Mouse (Mus musculus): ENCODE measurements at regions not wholly inside any gene's neighbourhood (a gene's known extent, or its start where the extent isn't known, plus 50 kb on each side); places are given as distances from the start of the nearest gene placed in this dataset.

DNA sequence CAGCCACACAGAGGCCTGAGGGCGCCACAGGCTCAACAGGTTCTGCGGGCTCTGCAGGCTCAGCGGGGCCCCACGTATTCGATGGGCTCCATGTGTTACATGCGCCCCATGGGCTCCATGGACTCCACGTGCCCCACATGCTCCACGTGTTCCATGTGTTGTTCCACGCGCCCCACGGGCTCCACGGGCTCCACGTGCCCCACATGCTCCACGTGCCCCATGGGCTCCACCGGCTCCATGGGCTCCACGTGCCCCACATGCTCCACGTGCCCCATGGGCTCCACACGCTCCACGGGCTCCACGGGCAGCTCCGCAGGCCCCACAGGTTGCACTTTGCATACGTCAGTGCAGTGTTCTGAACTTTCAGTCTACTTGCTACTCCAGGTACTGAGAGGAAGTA lies 114.0 kb upstream of the Map1b start:
- H3K36me3 ChIP-seq: no peaks in the 10 kb centered on the region
- 85% methylated on average over 22 of the region's 22 CpGs for WGBS (ENCODE audit: insufficient replicate concordance)

GRCm38 (mm10) chr13:99625196-99625595 lies 108.9 kb upstream of the Map1b start:
- H3K9me3 ChIP-seq (replicated peaks): no peaks in the 10 kb centered on the region
- WGBS (ENCODE audit: insufficient replicate concordance): 60% methylated on average over 4 of the region's 4 CpGs
- no peak for DNase-seq
- H3K4me1 ChIP-seq (replicated peaks): no peaks in the 10 kb centered on the region
- ATAC-seq (ENCODE audit: low read depth): no peak
- no peak overlapping the region for H3K27ac ChIP-seq
- H3K27me3 ChIP-seq: no peaks in the 10 kb centered on the region
- no peak overlapping the region for H3K9ac ChIP-seq
- H3K4me2 ChIP-seq: no peak overlapping the region
- no peak overlapping the region for H3K4me3 ChIP-seq (replicated peaks)
- no peaks in the 10 kb centered on the region for H3K36me3 ChIP-seq

More for the DNA sequence above, 114.0 kb upstream of the Map1b start:
- Histone ChIP-seq H3K4me3 (replicated peaks) (no peak overlapping the region), H3K9me3 (replicated peaks) (no peaks in the 10 kb centered on the region), H3K27me3 (no peaks in the 10 kb centered on the region), H3K9ac (no peak overlapping the region), H3K4me2 (no peak overlapping the region), H3K4me1 (replicated peaks) (no peaks in the 10 kb centered on the region), H3K27ac (no peak overlapping the region)
- ATAC-seq (ENCODE audit: low read depth): no peak
- no peak for DNase-seq

DNA sequence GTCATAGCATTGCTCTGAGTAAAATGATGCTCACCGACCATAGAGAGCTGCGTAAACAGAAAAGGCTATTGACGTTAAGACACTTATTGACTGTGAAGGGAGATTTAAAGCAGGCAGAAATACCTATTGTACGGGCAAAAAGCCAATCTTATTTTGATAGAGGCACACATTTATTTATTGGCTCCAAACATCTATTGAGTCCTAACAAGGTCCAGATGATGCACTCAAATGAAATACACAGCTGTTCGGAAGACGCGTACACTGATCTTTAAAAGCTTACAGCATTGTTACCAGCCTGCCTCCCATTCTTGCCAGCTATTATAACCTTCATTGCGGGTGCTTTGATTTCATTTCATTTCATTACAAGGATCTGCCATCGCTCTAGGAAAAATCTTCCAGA lies 102.0 kb upstream of the Map1b start:
- Histone ChIP-seq H3K36me3 (no peaks in the 10 kb centered on the region), H3K27ac (no peak overlapping the region), H3K9me3 (replicated peaks) (no peaks in the 10 kb centered on the region), H3K4me1 (replicated peaks) (no peaks in the 10 kb centered on the region), H3K4me3 (replicated peaks) (no peak overlapping the region), H3K27me3 (no peaks in the 10 kb centered on the region), H3K9ac (no peak overlapping the region), H3K4me2 (no peak overlapping the region)
- DNase-seq (no peak), ATAC-seq (ENCODE audit: low read depth) (no peak)
- 75% methylated on average over 9 of the region's 9 CpGs for WGBS (ENCODE audit: insufficient replicate concordance)

GRCm38 (mm10) chr13:99617457-99617856 lies 101.1 kb upstream of the Map1b start:
- WGBS (ENCODE audit: insufficient replicate concordance): 64% methylated on average over 5 of the region's 5 CpGs
- H3K4me3 ChIP-seq (replicated peaks): no peak overlapping the region
- no peak overlapping the region for H3K27ac ChIP-seq
- ATAC-seq (ENCODE audit: low read depth): no peak
- no peaks in the 10 kb centered on the region for H3K4me1 ChIP-seq (replicated peaks)
- H3K27me3 ChIP-seq: no peaks in the 10 kb centered on the region
- H3K4me2 ChIP-seq: no peak overlapping the region
- H3K9me3 ChIP-seq (replicated peaks): no peaks in the 10 kb centered on the region
- no peak overlapping the region for H3K9ac ChIP-seq
- no peaks in the 10 kb centered on the region for H3K36me3 ChIP-seq
- no peak for DNase-seq

DNA sequence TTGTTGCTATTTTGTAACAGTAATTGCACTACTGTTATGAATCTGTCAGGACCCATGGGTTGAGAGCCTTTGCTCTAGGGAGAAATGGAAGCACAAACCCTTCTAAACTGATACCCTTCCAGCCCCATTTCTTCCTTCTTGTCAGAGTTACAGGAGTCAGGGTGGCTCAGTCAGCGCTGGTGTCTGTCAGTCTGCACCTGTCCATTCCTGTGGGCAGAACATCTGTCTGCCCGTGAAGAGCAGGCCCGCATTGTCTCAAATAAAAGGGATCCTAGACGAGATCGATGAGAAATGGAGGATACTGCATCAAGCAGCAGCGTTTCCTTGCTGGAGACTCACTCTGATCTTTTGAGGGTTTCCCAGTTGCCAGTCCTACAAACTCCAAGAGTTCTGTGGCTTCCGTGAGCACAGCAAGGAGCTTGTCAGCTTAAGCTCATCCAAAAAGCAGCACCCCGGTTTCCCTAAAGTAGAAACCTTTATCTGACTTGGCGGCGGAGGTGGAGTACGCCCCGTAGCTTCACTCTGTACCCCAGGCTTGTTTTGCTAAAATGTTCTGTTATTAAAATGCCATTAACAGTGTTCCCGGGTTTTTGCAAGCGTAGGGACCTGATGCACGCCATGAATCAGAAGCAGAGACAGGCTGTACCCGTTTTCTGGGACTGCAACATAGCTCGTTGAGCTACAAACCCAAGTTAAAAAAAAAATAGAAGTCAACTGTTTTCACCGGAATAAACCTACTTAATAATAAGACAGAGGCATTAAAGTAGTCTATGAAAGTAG lies 95.6 kb upstream of the Map1b start:
- Histone ChIP-seq H3K27me3 (no peaks in the 10 kb centered on the region), H3K27ac (no peak overlapping the region), H3K4me2 (no peak overlapping the region), H3K9ac (no peak overlapping the region), H3K4me1 (replicated peaks) (no peaks in the 10 kb centered on the region), H3K9me3 (replicated peaks) (no peaks in the 10 kb centered on the region), H3K36me3 (no peaks in the 10 kb centered on the region), H3K4me3 (replicated peaks) (no peak overlapping the region)
- ATAC-seq (ENCODE audit: low read depth) (no peak), DNase-seq (no peak)
- 68% methylated on average over 18 of the region's 18 CpGs for WGBS (ENCODE audit: insufficient replicate concordance)

DNA sequence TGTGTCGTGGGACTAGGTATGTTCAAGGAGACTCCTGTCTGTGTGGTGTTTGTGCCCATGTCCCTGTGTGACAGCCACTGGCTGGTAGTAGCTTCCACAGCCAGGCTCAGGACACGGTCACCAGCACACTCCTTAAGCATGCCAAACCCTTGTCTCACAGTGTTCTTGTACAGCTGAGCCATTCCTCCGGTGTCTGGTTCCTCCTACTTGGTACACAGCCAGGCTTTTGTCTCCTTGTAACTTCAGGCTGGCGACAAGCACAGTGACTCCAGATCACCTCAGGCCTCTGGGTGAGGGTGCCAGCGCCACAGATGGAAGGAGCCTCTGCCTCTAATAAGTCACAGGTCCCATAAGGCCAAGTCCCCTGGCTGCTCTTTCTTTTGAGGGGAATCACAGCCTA lies 94.2 kb upstream of the Map1b start:
- 67% methylated on average over 5 of the region's 5 CpGs for WGBS (ENCODE audit: insufficient replicate concordance)
- no peak overlapping the region for H3K4me2 ChIP-seq
- no peaks in the 10 kb centered on the region for H3K4me1 ChIP-seq (replicated peaks)
- no peaks in the 10 kb centered on the region for H3K36me3 ChIP-seq
- H3K27ac ChIP-seq: no peak overlapping the region
- DNase-seq (no peak), ATAC-seq (ENCODE audit: low read depth) (no peak)
- no peaks in the 10 kb centered on the region for H3K27me3 ChIP-seq
- H3K4me3 ChIP-seq (replicated peaks): no peak overlapping the region
- H3K9ac ChIP-seq: no peak overlapping the region
- no peaks in the 10 kb centered on the region for H3K9me3 ChIP-seq (replicated peaks)

DNA sequence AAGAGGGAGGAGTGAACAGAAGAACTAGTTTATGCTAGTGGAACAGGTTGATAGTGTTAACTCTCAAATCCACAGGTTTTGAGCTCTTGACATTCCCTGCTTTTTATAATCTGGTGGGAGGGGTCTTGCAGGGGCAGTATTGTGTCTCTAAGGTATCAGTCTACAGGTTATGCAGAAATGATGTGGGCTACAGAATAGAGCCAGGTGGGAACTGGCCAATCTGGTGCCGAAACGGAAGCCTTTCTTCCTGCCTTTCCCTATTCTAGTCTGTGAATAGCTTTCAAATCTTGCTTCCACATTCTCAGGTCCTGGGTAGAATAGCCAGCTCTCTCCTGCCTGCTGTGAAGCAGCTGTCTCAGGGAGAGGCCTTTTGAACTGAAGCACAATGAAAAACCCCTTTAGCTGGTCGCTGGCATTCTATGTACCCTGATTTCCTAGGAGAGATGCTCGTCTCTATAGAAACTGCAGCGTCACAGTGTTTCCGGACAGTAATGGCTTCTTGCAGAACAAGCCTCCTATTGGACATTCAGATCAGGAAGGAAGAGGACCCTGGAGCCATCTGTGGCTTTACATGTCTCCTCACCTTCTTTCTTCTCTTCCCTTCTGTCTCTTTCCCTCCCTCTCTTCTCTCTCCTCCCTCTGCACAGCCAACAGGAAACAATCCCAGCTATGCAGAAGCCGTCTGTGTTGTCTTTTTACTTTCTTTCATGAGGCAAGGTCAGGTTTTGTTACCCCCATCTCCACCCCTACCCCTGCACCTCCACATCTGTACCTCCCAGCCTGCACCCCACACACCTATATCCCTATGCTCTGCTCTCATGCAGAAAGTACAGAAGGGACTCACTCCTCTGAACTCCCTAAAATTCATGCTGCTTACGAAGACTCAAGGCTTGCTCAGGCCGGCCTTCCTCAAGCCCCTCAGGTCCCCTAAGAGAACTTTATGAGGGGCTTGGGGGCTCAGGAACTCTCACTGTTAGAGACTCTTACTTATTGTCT lies 93.1 kb upstream of the Map1b start:
- Histone ChIP-seq H3K4me1 (replicated peaks) (no peaks in the 10 kb centered on the region), H3K4me2 (no peak overlapping the region), H3K36me3 (no peaks in the 10 kb centered on the region), H3K27me3 (no peaks in the 10 kb centered on the region), H3K9ac (no peak overlapping the region), H3K9me3 (replicated peaks) (no peaks in the 10 kb centered on the region), H3K27ac (no peak overlapping the region), H3K4me3 (replicated peaks) (no peak overlapping the region)
- WGBS (ENCODE audit: insufficient replicate concordance): 61% methylated on average over 9 of the region's 9 CpGs
- ATAC-seq (ENCODE audit: low read depth) (no peak), DNase-seq (no peak)

DNA sequence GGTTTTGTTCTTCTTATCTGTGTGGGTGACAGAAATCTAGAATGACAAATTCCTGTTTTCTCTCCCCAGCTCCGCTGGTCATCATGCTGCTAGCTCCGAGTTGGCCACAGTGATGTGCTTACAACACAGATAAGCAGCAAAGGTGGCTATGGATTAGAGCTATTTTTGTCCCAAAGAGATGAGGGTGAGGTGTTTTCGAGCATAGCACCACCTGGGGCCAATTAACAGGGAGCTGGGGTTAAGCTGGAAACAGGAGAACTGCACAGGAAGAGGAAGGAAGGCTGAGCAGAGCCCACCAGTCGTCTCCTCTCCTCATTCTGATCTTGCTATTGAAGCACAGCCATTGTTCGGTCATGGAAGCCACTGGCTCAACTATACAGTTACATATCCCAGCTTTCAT lies 92.3 kb upstream of the Map1b start:
- Histone ChIP-seq H3K36me3 (no peaks in the 10 kb centered on the region), H3K4me1 (replicated peaks) (no peaks in the 10 kb centered on the region), H3K4me2 (no peak overlapping the region), H3K9me3 (replicated peaks) (no peaks in the 10 kb centered on the region), H3K27me3 (no peaks in the 10 kb centered on the region), H3K4me3 (replicated peaks) (no peak overlapping the region), H3K9ac (no peak overlapping the region), H3K27ac (no peak overlapping the region)
- ATAC-seq (ENCODE audit: low read depth) (no peak), DNase-seq (no peak)
- WGBS (ENCODE audit: insufficient replicate concordance): 14% methylated on average over 5 of the region's 5 CpGs

GRCm38 (mm10) chr13:99607208-99607607 lies 90.9 kb upstream of the Map1b start:
- no peak overlapping the region for H3K9ac ChIP-seq
- H3K36me3 ChIP-seq: no peaks in the 10 kb centered on the region
- ATAC-seq (ENCODE audit: low read depth) (no peak), DNase-seq (no peak)
- H3K27me3 ChIP-seq: no peaks in the 10 kb centered on the region
- no peak overlapping the region for H3K27ac ChIP-seq
- 64% methylated on average over 6 of the region's 6 CpGs for WGBS (ENCODE audit: insufficient replicate concordance)
- H3K4me3 ChIP-seq (replicated peaks): no peak overlapping the region
- no peaks in the 10 kb centered on the region for H3K9me3 ChIP-seq (replicated peaks)
- H3K4me2 ChIP-seq: no peak overlapping the region
- no peaks in the 10 kb centered on the region for H3K4me1 ChIP-seq (replicated peaks)

- no peak for ATAC-seq (ENCODE audit: low read depth)
Measured at GRCm38 (mm10) chr13:99606606-99606990, 90.3 kb upstream of the Map1b start.

GRCm38 (mm10) chr13:99605866-99606605 lies 89.7 kb upstream of the Map1b start:
- H3K27me3 ChIP-seq: no peaks in the 10 kb centered on the region
- H3K9me3 ChIP-seq (replicated peaks): no peaks in the 10 kb centered on the region
- H3K36me3 ChIP-seq: no peaks in the 10 kb centered on the region
- no peak overlapping the region for H3K27ac ChIP-seq
- no peak overlapping the region for H3K9ac ChIP-seq
- no peak overlapping the region for H3K4me3 ChIP-seq (replicated peaks)
- no peak for DNase-seq
- 52% methylated on average over 2 of the region's 2 CpGs for WGBS (ENCODE audit: insufficient replicate concordance)
- H3K4me1 ChIP-seq (replicated peaks): no peaks in the 10 kb centered on the region
- no peak for ATAC-seq (ENCODE audit: low read depth)
- H3K4me2 ChIP-seq: no peak overlapping the region

More at GRCm38 (mm10) chr13:99606606-99606990, 90.3 kb upstream of the Map1b start:
- Histone ChIP-seq H3K9me3 (replicated peaks) (no peaks in the 10 kb centered on the region), H3K9ac (no peak overlapping the region), H3K27ac (no peak overlapping the region), H3K4me2 (no peak overlapping the region), H3K4me3 (replicated peaks) (no peak overlapping the region), H3K4me1 (replicated peaks) (no peaks in the 10 kb centered on the region), H3K27me3 (no peaks in the 10 kb centered on the region), H3K36me3 (no peaks in the 10 kb centered on the region)
- 18% methylated on average over 1 of the region's 1 CpGs for WGBS (ENCODE audit: insufficient replicate concordance)
- DNase-seq: no peak
